Mouse (Mus musculus) stomach, postnatal 0 days (tissue): ENCODE results near the gene Itgb1bp1. TPM values are rescaled to one million over a fixed set of nuclear protein-coding genes. Genes with fewer than 3 reads are reported as not detected.

ENCODE experiments used
- ATAC-seq: fragments of 200-750 bp; cut with Nextera tagmentation; 2 replicates; pipeline ENCODE4 v1.8.0; 2017; ENCODE audit not compliant: low FRiP score, low TSS enrichment
- DNase-seq: peaks from one replicate; pipeline ENCODE4 v3.0.0-alpha.2; 2016; ENCODE audit warnings: low spot score
- H3K27ac ChIP-seq: fragments of 300-500 bp; sonication (generic); replicated peaks from 2 replicates; pipeline ENCODE4 v1.5.1; 2014; ENCODE audit warnings: mild to moderate bottlenecking, control low read depth
- H3K27me3 ChIP-seq: fragments of 300-500 bp; sonication (generic); 2 replicates; pipeline ENCODE4 v1.6.1; 2014; ENCODE audit warnings: low read length; ENCODE audit not compliant: control insufficient read depth, insufficient read depth
- H3K36me3 ChIP-seq: fragments of 300-500 bp; sonication (generic); 2 replicates; pipeline ENCODE4 v1.6.1; 2014; ENCODE audit warnings: low read length, mixed read lengths; ENCODE audit not compliant: control insufficient read depth, insufficient read depth
- H3K4me1 ChIP-seq: fragments of 300-500 bp; sonication (generic); replicated peaks from 2 replicates; pipeline ENCODE4 v1.6.1; 2014; ENCODE audit warnings: antibody characterized with exemption; ENCODE audit not compliant: control insufficient read depth, insufficient read depth
- H3K4me2 ChIP-seq: fragments of 300-500 bp; sonication (generic); replicated peaks from 2 replicates; pipeline ENCODE4 v1.6.1; 2014; ENCODE audit warnings: low read depth, mild to moderate bottlenecking, control low read depth, moderate library complexity
- H3K4me3 ChIP-seq: fragments of 300-500 bp; sonication (generic); 2 replicates; pipeline ENCODE4 v1.5.1; 2014; ENCODE audit warnings: low read depth, low read length, control low read depth
- H3K9ac ChIP-seq: fragments of 300-500 bp; sonication (generic); 2 replicates; pipeline ENCODE4 v1.6.1; 2014; ENCODE audit warnings: mild to moderate bottlenecking, low read length, control low read depth, mixed read lengths
- H3K9me3 ChIP-seq: fragments of 300-500 bp; sonication (generic); 2 replicates; pipeline ENCODE4 v1.6.1; 2016; ENCODE audit warnings: low read length; ENCODE audit not compliant: control insufficient read depth
- CTCF ChIP-seq: IDR thresholded peaks from 2 replicates; pipeline ENCODE4 v1.5.1; 2016; ENCODE audit warnings: antibody characterized with exemption, low read depth, mild to moderate bottlenecking, moderate library complexity
- EP300 ChIP-seq: optimal IDR thresholded peaks from 2 replicates; pipeline ENCODE3; 2016; ENCODE audit warnings: antibody characterized with exemption
- WGBS: fragments of 180-500 bp; shearing (Covaris S2); extraction: QIAGEN DNeasy Blood & Tissue Kit; methylation state at CpG from one replicate; pipeline ENCODE4 v1.1.7; 2014; 5-methylcytosine and 5-hydroxymethylcytosine counted together
- polyA plus RNA-seq: library from polyadenylated mRNA; unstranded; fragments of >200 nt; fragmentation: Nextera tagmentation; extraction: Ambion mirVana; gene quantifications from 2 replicates; pipeline ENCODE4 v1.2.1, GENCODE M21; 2015

The Itgb1bp1 gene
- polyA plus RNA-seq, 1 experiment from 2014 or later, result 31.6 TPM

- no peak overlapping the region for H3K4me3 ChIP-seq
- no peak for TF ChIP-seq CTCF
- no peak for TF ChIP-seq EP300
- no peak for ATAC-seq
- WGBS, result 96% methylated on average over 11 of the region's 11 CpGs
- no peaks in the 10 kb centered on the region for H3K4me1 ChIP-seq
- no peaks in the 10 kb centered on the region for H3K9me3 ChIP-seq
- no peak for DNase-seq
- H3K9ac ChIP-seq, result no peak overlapping the region
- H3K27ac ChIP-seq, result no peak overlapping the region
- H3K27me3 ChIP-seq, result no peaks in the 10 kb centered on the region
- no peak overlapping the region for H3K4me2 ChIP-seq
- H3K36me3 ChIP-seq, result peaks cover 49% of the 10 kb centered on the region
These were observed 12.8 kb upstream of the Itgb1bp1 start for GRCm38 (mm10) chr12:21298856-21299255.

GRCm38 (mm10) chr12:21289651-21290050, 3.6 kb upstream of the Itgb1bp1 start:
- peaks cover 4% of the 10 kb centered on the region; the same call in 1 of the 2 replicates for H3K4me1 ChIP-seq
- WGBS, result 61% methylated on average over 6 of the region's 6 CpGs
- TF ChIP-seq EP300 (no peak), CTCF (no peak)
- H3K27ac ChIP-seq, result no peak overlapping the region
- H3K36me3 ChIP-seq, result peaks cover 19% of the 10 kb centered on the region
- no peaks in the 10 kb centered on the region for H3K27me3 ChIP-seq
- no peak overlapping the region for H3K4me3 ChIP-seq
- ATAC-seq (no peak), DNase-seq (no peak)
- no peak overlapping the region for H3K9ac ChIP-seq
- H3K4me2 ChIP-seq, result no peak overlapping the region
- no peaks in the 10 kb centered on the region for H3K9me3 ChIP-seq

GRCm38 (mm10) chr12:21288716-21289395, 2.8 kb upstream of the Itgb1bp1 start:
- Histone ChIP-seq H3K27ac (no peak overlapping the region), H3K4me2 (no peak overlapping the region), H3K9me3 (no peaks in the 10 kb centered on the region), H3K9ac (no peak overlapping the region), H3K36me3 (peaks cover 14% of the 10 kb centered on the region), H3K4me3 (no peak overlapping the region), H3K27me3 (no peaks in the 10 kb centered on the region), H3K4me1 (peaks cover 4% of the 10 kb centered on the region; the same call in 1 of the 2 replicates)
- no peak for DNase-seq
- 89% methylated on average over 3 of the region's 3 CpGs for WGBS
- ATAC-seq, result no peak
- TF ChIP-seq CTCF, result no peak
- no peak for TF ChIP-seq EP300

- WGBS, result 26% methylated on average over 18 of the region's 18 CpGs
- ATAC-seq, result no peak
- TF ChIP-seq EP300 (no peak), CTCF (no peak)
- Histone ChIP-seq H3K27ac (peak overlapping the region; percentile 90), H3K9ac (peak overlapping the region; percentile 90), H3K4me2 (peak overlapping the region; percentile 88), H3K4me1 (peaks cover 4% of the 10 kb centered on the region; the same call in 1 of the 2 replicates), H3K9me3 (no peaks in the 10 kb centered on the region), H3K4me3 (peak overlapping the region; percentile 87), H3K36me3 (peaks cover 4% of the 10 kb centered on the region), H3K27me3 (no peaks in the 10 kb centered on the region)
- DNase-seq, result no peak
These were observed 897 bp upstream of the Itgb1bp1 start for GRCm38 (mm10) chr12:21286712-21287650.

- WGBS, result under 1% methylated on average over 46 of the region's 47 CpGs
- Histone ChIP-seq H3K4me1 (peaks cover 4% of the 10 kb centered on the region; the same call in 1 of the 2 replicates), H3K9ac (peak overlapping the region; percentile 84), H3K4me3 (peak overlapping the region; percentile 87), H3K27me3 (no peaks in the 10 kb centered on the region), H3K4me2 (peak overlapping the region; percentile 77), H3K27ac (peak overlapping the region; percentile 90), H3K36me3 (no peaks in the 10 kb centered on the region; the same call in 1 of the 2 replicates), H3K9me3 (no peaks in the 10 kb centered on the region)
- peak; percentile 87 for ATAC-seq
- no peak for DNase-seq
- no peak for TF ChIP-seq EP300
- 0 out of 2 replicates have a peak, but pooled peaks have one; percentile 7 for TF ChIP-seq CTCF
These were observed 409 bp downstream of the Itgb1bp1 start for GRCm38 (mm10) chr12:21285508-21286242.
